Mouse (Mus musculus) olfactory bulb, adult 2 months (tissue): Measurements from ENCODE around the gene Ptk7.

ENCODE experiments used
- CTCF ChIP-seq: fragments of 200-500 bp; IDR thresholded peaks from 2 replicates; pipeline ENCODE4 v1.5.1; 2012; ENCODE audit warnings: low read depth, mild to moderate bottlenecking, low read length, moderate library complexity; ENCODE audit not compliant: insufficient read depth
- POLR2A ChIP-seq: fragments of 200-500 bp; IDR thresholded peaks from 2 replicates; pipeline ENCODE4 v1.6.1; 2012; ENCODE audit warnings: mild to moderate bottlenecking, low read depth, low read length, moderate library complexity; ENCODE audit not compliant: insufficient read depth

- no peak for TF ChIP-seq CTCF
- TF ChIP-seq POLR2A, result no peak
These were observed 11.5 kb downstream of the Ptk7 start for GRCm38 (mm10) chr17:46617799-46618198.
